Mouse (Mus musculus) C2C12 (cell line): ENCODE results near the gene Ddah1. TPM values are rescaled to one million over a fixed set of nuclear protein-coding genes. Genes with fewer than 3 reads are reported as not detected.
"Not testable (repeated sequence)": the region's sequence is repeated elsewhere in the genome, so short reads cannot be mapped to it uniquely, and the experiment has no call there.

Source experiments
- H3K27me3 ChIP-seq: one replicate; pipeline ENCODE4 v1.6.1; 2011; ENCODE audit not compliant: control insufficient read depth, insufficient read depth, insufficient read length
- H3K36me3 ChIP-seq: one replicate; pipeline ENCODE4 v1.6.1; 2011; ENCODE audit not compliant: control insufficient read depth, insufficient read depth
- H3K4me3 ChIP-seq: one replicate; pipeline ENCODE4 v1.5.1; 2011; ENCODE audit warnings: mild to moderate bottlenecking, control low read depth; ENCODE audit not compliant: poor library complexity, insufficient read depth, severe bottlenecking
- H3K79me2 ChIP-seq: one replicate; pipeline ENCODE4 v1.6.1; 2011; ENCODE audit not compliant: control insufficient read depth, insufficient read depth
- H3K79me3 ChIP-seq: one replicate; pipeline ENCODE4 v1.6.1; 2011; ENCODE audit warnings: low read depth, control low read depth
- H3ac ChIP-seq: one replicate; pipeline ENCODE3; 2011; ENCODE audit warnings: low read depth; ENCODE audit not compliant: control insufficient read depth, insufficient read length
- CEBPB ChIP-seq: IDR thresholded peaks from one replicate; pipeline ENCODE4 v1.6.1; 2011; ENCODE audit warnings: low read depth, mild to moderate bottlenecking, control low read depth, moderate library complexity
- CTCF ChIP-seq: IDR thresholded peaks from one replicate; pipeline ENCODE4 v1.5.1; 2011; ENCODE audit not compliant: control insufficient read depth, insufficient read depth, insufficient read length
- FOSL1 ChIP-seq: IDR thresholded peaks from one replicate; pipeline ENCODE4 v1.8.0; 2011; ENCODE audit warnings: mild to moderate bottlenecking, low read length; ENCODE audit not compliant: poor library complexity, insufficient read depth, severe bottlenecking
- MAX ChIP-seq: IDR thresholded peaks from one replicate; pipeline ENCODE4 v1.6.1; 2011; ENCODE audit warnings: mild to moderate bottlenecking, control low read depth
- MYOD1 ChIP-seq: IDR thresholded peaks from one replicate; pipeline ENCODE4 v1.6.1; 2011; ENCODE audit warnings: low read depth; ENCODE audit not compliant: control insufficient read depth, insufficient read length
- MYOG ChIP-seq: IDR thresholded peaks from one replicate; pipeline ENCODE4 v1.6.1; 2011; ENCODE audit not compliant: control insufficient read depth, insufficient read length; ENCODE audit errors: extremely low read depth
- USF1 ChIP-seq: IDR thresholded peaks from one replicate; pipeline ENCODE4 v1.6.1; 2011; ENCODE audit warnings: low read depth, mild to moderate bottlenecking, control low read depth, moderate library complexity
- polyA plus RNA-seq: library from polyadenylated mRNA; unstranded; fragments of >200 nt; fragmentation: generic; extraction: Trizol; gene quantifications from one replicate; pipeline ENCODE4 v1.2.1, GENCODE M21; 2012; ENCODE audit warnings: missing spikeins

Gene Ddah1
- polyA plus RNA-seq, 1 experiment: 15.8 TPM

DNA sequence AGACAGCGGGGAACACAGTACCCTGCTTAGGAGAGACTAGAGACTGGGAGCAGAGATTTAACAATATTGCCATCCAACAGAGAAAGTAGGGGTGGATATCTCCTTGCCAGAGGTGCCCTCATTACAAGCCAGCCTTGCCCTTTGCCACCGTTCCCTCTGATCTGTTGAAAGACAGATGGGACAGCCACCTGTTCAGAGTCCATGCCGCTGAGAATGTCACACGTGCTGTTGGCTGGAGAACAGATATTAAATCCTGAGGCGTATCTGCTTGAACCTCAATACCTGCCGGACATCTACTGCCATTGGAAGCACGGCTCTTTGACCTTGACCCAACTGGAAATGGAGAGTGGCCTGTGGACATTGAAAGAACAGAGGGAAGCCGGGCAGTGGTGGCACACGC lies 148.1 kb downstream of the Ddah1 start:
- H3K36me3 ChIP-seq: no peaks in the 10 kb centered on the region
- no peaks in the 10 kb centered on the region for H3K79me3 ChIP-seq
- no peak for TF ChIP-seq USF1
- TF ChIP-seq FOSL1: no peak
- TF ChIP-seq CEBPB: no peak
- TF ChIP-seq MYOD1: no peak
- TF ChIP-seq MAX: no peak
- TF ChIP-seq CTCF: no peak
- TF ChIP-seq MYOG: no peak
- H3K4me3 ChIP-seq: no peak overlapping the region
- H3ac ChIP-seq: no peak overlapping the region
- no peaks in the 10 kb centered on the region for H3K27me3 ChIP-seq
- H3K79me2 ChIP-seq: no peaks in the 10 kb centered on the region

DNA sequence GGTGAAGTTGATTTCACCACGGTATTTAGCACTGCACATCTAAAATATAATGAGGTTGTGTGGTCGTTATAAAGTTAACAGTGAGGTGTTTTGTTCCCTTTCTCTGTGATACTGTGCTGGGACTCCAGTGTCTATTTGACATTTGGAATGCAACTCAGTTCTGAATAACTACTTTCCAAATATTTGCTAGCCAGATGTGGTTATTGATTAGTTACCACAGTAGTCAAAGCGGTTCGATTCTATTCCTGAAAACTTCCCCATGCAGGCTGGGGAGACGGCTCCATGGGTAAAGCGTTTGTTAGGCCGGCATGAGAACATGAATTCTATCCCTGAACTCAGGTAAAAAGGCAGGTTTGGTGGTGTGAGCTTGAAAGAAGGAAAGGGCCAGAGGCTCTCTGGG lies 154.0 kb downstream of the Ddah1 start:
- H3ac ChIP-seq: no peak overlapping the region
- no peak overlapping the region for H3K4me3 ChIP-seq
- no peaks in the 10 kb centered on the region for H3K79me3 ChIP-seq
- no peaks in the 10 kb centered on the region for H3K36me3 ChIP-seq
- H3K27me3 ChIP-seq: no peaks in the 10 kb centered on the region
- TF ChIP-seq MAX (no peak), FOSL1 (no peak)
- no peaks in the 10 kb centered on the region for H3K79me2 ChIP-seq

DNA sequence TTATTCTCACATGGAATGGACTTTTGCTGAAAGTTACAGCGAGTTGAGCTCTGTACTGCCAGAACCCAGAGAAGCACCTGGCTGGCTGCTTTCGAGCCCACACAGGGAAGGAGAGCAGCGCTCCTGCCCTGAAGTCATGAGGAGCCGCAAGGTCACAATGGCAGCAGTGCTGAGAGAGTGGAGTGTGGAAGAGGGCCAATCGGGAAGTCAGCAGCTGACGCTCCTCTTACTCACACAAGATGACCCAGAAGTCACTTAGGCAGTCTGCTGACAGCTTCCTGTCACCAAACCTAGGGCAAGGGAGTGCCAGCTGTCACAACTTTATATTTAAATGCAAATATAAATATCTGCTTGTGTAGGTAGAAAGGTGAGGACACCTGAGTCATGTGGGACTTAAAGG lies 154.8 kb downstream of the Ddah1 start:
- Histone ChIP-seq H3K36me3 (no peaks in the 10 kb centered on the region), H3K79me2 (no peaks in the 10 kb centered on the region), H3K79me3 (no peaks in the 10 kb centered on the region), H3ac (no peak overlapping the region), H3K27me3 (no peaks in the 10 kb centered on the region), H3K4me3 (no peak overlapping the region)
- TF ChIP-seq MYOG (no peak), CTCF (no peak), MYOD1 (no peak)

DNA sequence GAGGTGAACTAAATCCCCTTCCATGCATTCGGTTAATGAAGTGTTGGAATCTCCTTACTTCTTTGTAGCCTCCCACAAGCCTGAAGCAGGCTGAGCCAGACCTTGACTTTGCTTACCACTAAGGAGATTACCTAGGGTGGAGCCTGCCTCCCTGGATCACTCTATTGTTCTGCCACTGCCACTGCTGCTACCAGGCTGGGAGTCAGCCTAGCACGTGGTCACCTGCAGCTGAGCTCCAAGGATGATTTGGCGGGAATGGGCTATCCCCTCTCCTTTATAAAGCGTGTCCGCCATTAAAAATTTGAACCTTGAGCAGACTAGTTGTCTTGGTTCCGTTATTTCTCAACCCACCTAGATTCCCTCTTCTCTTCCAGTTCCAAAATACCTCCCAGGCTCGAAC lies 155.5 kb downstream of the Ddah1 start:
- H3ac ChIP-seq, H3K79me3 ChIP-seq, H3K79me2 ChIP-seq, H3K27me3 ChIP-seq, H3K4me3 ChIP-seq, H3K36me3 ChIP-seq: not testable (repeated sequence)

DNA sequence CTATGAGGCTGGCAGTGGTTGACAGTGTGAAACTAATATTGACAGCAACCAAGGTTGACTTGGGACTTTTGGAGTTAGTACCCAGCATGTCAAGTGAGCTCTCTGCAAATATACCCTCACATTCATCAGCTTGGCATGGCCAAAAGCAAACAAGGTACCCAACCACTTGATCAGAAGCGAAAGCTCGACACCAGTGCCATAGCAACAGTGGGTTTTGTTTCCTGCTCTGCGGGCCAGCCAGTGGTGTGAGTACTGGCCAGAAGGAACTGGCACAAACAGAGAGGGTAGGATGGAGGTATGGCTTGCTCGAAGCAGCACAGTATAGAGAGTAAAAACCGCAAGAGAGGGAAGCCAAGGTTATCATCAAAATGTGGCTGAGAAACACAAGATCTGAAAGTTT lies 157.9 kb downstream of the Ddah1 start:
- Histone ChIP-seq H3K79me2 (no peaks in the 10 kb centered on the region), H3K4me3 (no peak overlapping the region), H3K36me3 (no peaks in the 10 kb centered on the region), H3K79me3 (no peaks in the 10 kb centered on the region), H3ac (no peak overlapping the region), H3K27me3 (no peaks in the 10 kb centered on the region)
- TF ChIP-seq USF1: no peak
- TF ChIP-seq MYOD1: no peak
- TF ChIP-seq CEBPB: no peak
- TF ChIP-seq CTCF: no peak
- no peak for TF ChIP-seq MAX
- no peak for TF ChIP-seq FOSL1
- no peak for TF ChIP-seq MYOG

DNA sequence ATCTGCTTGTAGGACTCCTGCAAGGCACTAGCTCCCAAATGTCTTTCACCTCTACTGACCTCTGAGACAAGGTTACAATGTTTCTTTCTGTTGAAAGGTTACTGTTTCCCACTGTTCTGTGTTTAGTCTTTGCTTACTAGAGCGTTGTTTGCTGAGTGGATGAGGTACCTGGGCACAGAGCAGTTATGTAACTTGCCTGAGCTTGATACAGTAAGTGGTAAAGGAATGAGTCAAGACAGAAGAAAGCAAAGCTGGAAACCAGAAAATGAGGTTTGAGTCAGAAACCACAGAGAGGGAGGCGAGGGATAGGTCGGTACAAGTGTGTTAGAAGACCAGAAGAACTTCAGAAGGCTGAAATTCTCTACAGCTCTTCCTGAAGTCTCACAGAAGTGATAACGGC lies 158.4 kb downstream of the Ddah1 start:
- TF ChIP-seq MYOD1: no peak
- TF ChIP-seq FOSL1: no peak
- no peak for TF ChIP-seq CTCF
- TF ChIP-seq MYOG: no peak
- no peak for TF ChIP-seq CEBPB
- TF ChIP-seq USF1: no peak
- no peak for TF ChIP-seq MAX
- H3K79me3 ChIP-seq: no peaks in the 10 kb centered on the region
- no peak overlapping the region for H3K4me3 ChIP-seq
- no peaks in the 10 kb centered on the region for H3K27me3 ChIP-seq
- no peaks in the 10 kb centered on the region for H3K36me3 ChIP-seq
- no peak overlapping the region for H3ac ChIP-seq
- H3K79me2 ChIP-seq: no peaks in the 10 kb centered on the region
